Comparison of ENCODE assay signal across 8 mouse cellular contexts in genomic region chr10:115585491-115586245, GRCm38 (mm10). TPM values are rescaled to one million over a fixed set of nuclear protein-coding genes. Genes with fewer than 3 reads are reported as not detected.
DNase-seq lines count a peak whose midpoint lies in the region; ATAC-seq lines count a peak whose summit lies in the region.

No protein-coding gene starts in this region.

- ATAC-seq in kidney, embryonic 14.5 days (ENCODE audit: low FRiP score, low TSS enrichment): no peak
- 0 out of 2 replicates have a peak, but pooled peaks have one; percentile 20 for ATAC-seq in embryonic facial prominence, embryonic 14.5 days (ENCODE audit: low read depth)
- ATAC-seq in neural tube, embryonic 13.5 days (ENCODE audit: low read depth): no peak
- no peak for ATAC-seq in megakaryocyte, adult 5-6 weeks (ENCODE audit: poor library complexity, severe bottlenecking)

- DNase-seq in kidney, adult 18-20 months: no peak
- peak; percentile 56 for DNase-seq in embryonic facial prominence, embryonic 14.5 days (ENCODE audit: low spot score)
- peak; percentile 35 for DNase-seq in limb, embryonic 10.5 days (ENCODE audit: low spot score)
- DNase-seq in frontal cortex, postnatal 25 days (ENCODE audit: low spot score in 2 of 2): no peak
- no peak for DNase-seq in right cerebral cortex, postnatal 10 days (ENCODE audit: low spot score in 2 of 2)

- H3K27me3 ChIP-seq in kidney, embryonic 14.5 days (ENCODE audit: control insufficient read depth, insufficient read depth, low read length): peaks cover 20% of the 10 kb centered on the region
- H3K27me3 ChIP-seq in embryonic facial prominence, embryonic 14.5 days (replicated peaks; ENCODE audit: control insufficient read depth, insufficient read depth, low read length): peaks cover 61% of the 10 kb centered on the region
- peaks cover 70% of the 10 kb centered on the region for H3K27me3 ChIP-seq in limb, embryonic 10.5 days (ENCODE audit: low read depth, poor library complexity, severe bottlenecking)
- peaks cover 70% of the 10 kb centered on the region for H3K27me3 ChIP-seq in neural tube, embryonic 13.5 days

- H3K9ac ChIP-seq in kidney, embryonic 14.5 days (ENCODE audit: low read depth, low read length): no peak overlapping the region
- peak overlapping the region; percentile 54 for H3K9ac ChIP-seq in embryonic facial prominence, embryonic 14.5 days (ENCODE audit: low read depth, low read length)
- H3K9ac ChIP-seq in neural tube, embryonic 13.5 days: peak overlapping the region; percentile 74

- H3K36me3 ChIP-seq in kidney, embryonic 14.5 days (ENCODE audit: control insufficient read depth, insufficient read depth, low read length): no peaks in the 10 kb centered on the region
- no peaks in the 10 kb centered on the region for H3K36me3 ChIP-seq in embryonic facial prominence, embryonic 14.5 days (ENCODE audit: control insufficient read depth, insufficient read depth, low read length)
- no peaks in the 10 kb centered on the region for H3K36me3 ChIP-seq in limb, embryonic 10.5 days
- no peaks in the 10 kb centered on the region for H3K36me3 ChIP-seq in neural tube, embryonic 13.5 days

- peak overlapping the region; percentile 93 for H3K4me2 ChIP-seq in kidney, embryonic 14.5 days (replicated peaks; ENCODE audit: low read depth, low read length)
- peak overlapping the region; percentile 95 for H3K4me2 ChIP-seq in embryonic facial prominence, embryonic 14.5 days (ENCODE audit: low read depth, low read length)
- peak overlapping the region; percentile 100 for H3K4me2 ChIP-seq in neural tube, embryonic 13.5 days

- H3K9me3 ChIP-seq in kidney, embryonic 14.5 days (ENCODE audit: control insufficient read depth, low read length): no peaks in the 10 kb centered on the region
- no peaks in the 10 kb centered on the region for H3K9me3 ChIP-seq in embryonic facial prominence, embryonic 14.5 days (ENCODE audit: control insufficient read depth, low read length)
- H3K9me3 ChIP-seq in limb, embryonic 10.5 days (replicated peaks): no peaks in the 10 kb centered on the region
- no peaks in the 10 kb centered on the region for H3K9me3 ChIP-seq in neural tube, embryonic 13.5 days

- H3K27ac ChIP-seq in kidney, embryonic 14.5 days (ENCODE audit: low read depth, low read length): no peak overlapping the region
- no peak overlapping the region; the same call in 1 of the 2 replicates for H3K27ac ChIP-seq in embryonic facial prominence, embryonic 14.5 days (replicated peaks; ENCODE audit: low read depth, low read length)
- no peak overlapping the region for H3K27ac ChIP-seq in limb, embryonic 10.5 days
- no peak overlapping the region for H3K27ac ChIP-seq in neural tube, embryonic 13.5 days (replicated peaks)

- peaks cover 10% of the 10 kb centered on the region; the same call in 1 of the 2 replicates for H3K4me1 ChIP-seq in kidney, embryonic 14.5 days (ENCODE audit: control insufficient read depth, insufficient read depth, low read length)
- H3K4me1 ChIP-seq in embryonic facial prominence, embryonic 14.5 days (ENCODE audit: control insufficient read depth, insufficient read depth, low read length): peaks cover 14% of the 10 kb centered on the region
- H3K4me1 ChIP-seq in limb, embryonic 10.5 days: peaks cover 34% of the 10 kb centered on the region
- H3K4me1 ChIP-seq in neural tube, embryonic 13.5 days (replicated peaks): peaks cover 32% of the 10 kb centered on the region

- peak overlapping the region; percentile 53 for H3K4me3 ChIP-seq in kidney, embryonic 14.5 days (ENCODE audit: low read length)
- H3K4me3 ChIP-seq in embryonic facial prominence, embryonic 14.5 days (ENCODE audit: low read depth, low read length): peak overlapping the region; percentile 58
- H3K4me3 ChIP-seq in limb, embryonic 10.5 days: peak overlapping the region; percentile 65
- peak overlapping the region; percentile 70 for H3K4me3 ChIP-seq in neural tube, embryonic 13.5 days

- under 1% methylated on average over 21 of the region's 21 CpGs for WGBS in kidney, embryonic 14.5 days
- 1% methylated on average over 21 of the region's 21 CpGs for WGBS in embryonic facial prominence, embryonic 14.5 days
- WGBS in limb, embryonic 10.5 days: 2% methylated on average over 21 of the region's 21 CpGs
- under 1% methylated on average over 21 of the region's 21 CpGs for WGBS in neural tube, embryonic 13.5 days

RNA-seq across cellular contexts. Expression of gene Lgr5, which starts 1.9 kb away (rescaled TPM):
- 5.8 and 8.0 TPM in 2 replicates for polyA plus RNA-seq in kidney, embryonic 14.5 days (2014; fragmentation: Nextera tagmentation; extraction: Ambion mirVana)
- polyA plus RNA-seq in embryonic facial prominence, embryonic 14.5 days (2014; fragmentation: Nextera tagmentation; extraction: Ambion mirVana): 10.4 and 13.1 TPM in 2 replicates
- 1.4 and 2.3 TPM in 2 replicates for polyA plus RNA-seq in limb, embryonic 10.5 days (2016; fragmentation: Nextera tagmentation; extraction: Ambion mirVana)
- 3.4 and 4.1 TPM in 2 replicates for polyA plus RNA-seq in neural tube, embryonic 13.5 days (2015; fragmentation: Nextera tagmentation; extraction: Ambion mirVana)
- total RNA-seq in megakaryocyte, adult 5-6 weeks (2015): not detected in 2 replicates
- 0.11 and 1.3 TPM in 2 replicates for total RNA-seq in megakaryocyte, adult 5-6 weeks (2017)

RNA-seq across cellular contexts. Expression of gene A930009A15Rik, which starts 15.9 kb away (rescaled TPM):
- polyA plus RNA-seq in kidney, embryonic 14.5 days (2014; fragmentation: Nextera tagmentation; extraction: Ambion mirVana): 0.37 TPM in 1 of 2 replicates, not detected in the other
- polyA plus RNA-seq in embryonic facial prominence, embryonic 14.5 days (2014; fragmentation: Nextera tagmentation; extraction: Ambion mirVana): 0.42 TPM in 1 of 2 replicates, not detected in the other
- polyA plus RNA-seq in limb, embryonic 10.5 days (2016; fragmentation: Nextera tagmentation; extraction: Ambion mirVana): not detected in 2 replicates
- polyA plus RNA-seq in neural tube, embryonic 13.5 days (2015; fragmentation: Nextera tagmentation; extraction: Ambion mirVana): 0.61 and 0.66 TPM in 2 replicates
- not detected in 2 replicates for total RNA-seq in megakaryocyte, adult 5-6 weeks (2015)
- total RNA-seq in megakaryocyte, adult 5-6 weeks (2017): not detected in 2 replicates

Comparison
In these comparisons a context has a peak if more than half of its experiments do, and no peak if none do; other contexts are left out.
1. DNase-seq: peak in embryonic facial prominence, embryonic 14.5 days (single experiment) and limb, embryonic 10.5 days (single experiment); none in kidney, adult 18-20 months (single experiment), frontal cortex, postnatal 25 days (0 of 2) and right cerebral cortex, postnatal 10 days (0 of 2).
2. Peak in every context shown above with its lines, with median percentiles within 50 percentile points of each other: H3K4me2 ChIP-seq and H3K4me3 ChIP-seq.